Mouse (Mus musculus): ENCODE measurements around the gene Gm5938. TPM values are rescaled to one million over a fixed set of nuclear protein-coding genes. Genes with fewer than 3 reads are reported as not detected.

Gene Gm5938
- polyA plus RNA-seq (2012; rRNA removed) = not detected in 2 replicates

DNA sequence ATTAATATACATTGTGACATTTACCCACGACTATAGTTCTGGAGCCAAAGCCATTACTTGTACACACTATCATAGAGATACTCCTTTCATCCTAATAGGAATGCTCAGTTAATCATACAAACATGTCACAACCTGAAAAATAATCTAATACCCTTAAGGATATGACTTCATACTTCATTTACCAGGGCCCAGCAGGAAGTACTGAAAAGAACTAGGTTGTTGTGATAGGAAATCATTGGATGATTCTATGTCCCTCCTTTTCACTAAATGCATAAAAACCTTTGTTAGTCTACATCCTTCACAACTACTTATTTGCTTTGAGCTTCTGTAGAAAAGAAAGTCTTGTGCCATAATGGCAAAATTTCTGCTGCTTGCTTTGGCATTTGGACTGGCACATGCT, at the start of gene Gm5938:
TSS of gene Gm5938 (plus strand) at position 301 of the 400 bp plus-strand sequence.
- Histone ChIP-seq H3K4me3 (replicated peaks; ENCODE audit: extremely low read depth, low read depth, low read length) (no peak within 1 kb of the TSS), H3K4me1 (ENCODE audit: control insufficient read depth, insufficient read depth, low read length) (no peaks in the 10 kb centered on the region)
- DNase-seq = no peak
- 46% methylated on average over 1 of the region's 1 CpGs for WGBS
- TF ChIP-seq POLR2A (IDR thresholded peaks at IDR 0.05; ENCODE audit: borderline replicate concordance, extremely low read depth, low read depth, low read length) (no peak), CTCF (IDR thresholded peaks at IDR 0.05; ENCODE audit: insufficient read depth, low read length) (no peak)

DNA sequence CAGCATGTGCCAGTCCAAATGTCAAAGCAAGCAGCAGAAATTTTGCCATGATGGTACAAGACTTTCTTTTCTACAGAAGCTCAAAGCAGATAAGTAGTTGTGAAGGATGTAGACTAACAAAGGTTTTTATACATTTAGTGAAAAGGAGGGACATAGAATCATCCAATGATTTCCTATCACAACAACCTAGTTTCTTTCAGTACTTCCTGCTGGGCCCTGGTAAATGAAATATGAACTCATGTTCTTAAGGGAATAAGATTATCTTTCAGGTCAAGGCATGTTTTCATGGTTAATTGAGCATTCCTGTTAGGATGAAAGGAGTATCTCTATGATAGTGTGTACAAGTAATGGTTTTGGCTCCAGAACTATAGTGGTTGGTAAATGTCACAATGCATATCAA, 34.0 kb upstream of the Gm5938 start, which contains the start of gene Obp1a:
TSS of gene Obp1a (minus strand) at position 101 of the 400 bp plus-strand sequence.
- TF ChIP-seq POLR2A (IDR thresholded peaks at IDR 0.05; ENCODE audit: borderline replicate concordance, extremely low read depth, low read depth, low read length) (no peak), CTCF (IDR thresholded peaks at IDR 0.05; ENCODE audit: insufficient read depth, low read length) (no peak)
- H3K4me3 ChIP-seq (replicated peaks; ENCODE audit: extremely low read depth, low read depth, low read length) = no peak within 1 kb of the TSS

More for the DNA sequence above, 34.0 kb upstream of the Gm5938 start, which contains the start of gene Obp1a:
- H3K4me1 ChIP-seq (ENCODE audit: control insufficient read depth, insufficient read depth, low read length) = no peaks in the 10 kb centered on the region
- no peak for DNase-seq

Other genes with a start within 250 kb of the Gm5938 start
- not detected in 2 replicates for gene 5430402E10Rik, start 200.4 kb upstream of the Gm5938 start, polyA plus RNA-seq (2012; rRNA removed)
- gene Obp1a, start 34.1 kb upstream of the Gm5938 start, polyA plus RNA-seq (2012; rRNA removed) = not detected in 2 replicates
- gene Obp1b, start 61.3 kb downstream of the Gm5938 start, polyA plus RNA-seq (2012; rRNA removed) = not detected in 2 replicates
- gene Gm14743, start 120.5 kb downstream of the Gm5938 start, polyA plus RNA-seq (2012; rRNA removed) = not detected in 2 replicates
- gene 4930480E11Rik, start 244.2 kb downstream of the Gm5938 start, polyA plus RNA-seq (2012; rRNA removed) = not detected in 2 replicates

Data from lung, adult 2 months (tissue).